Mouse (Mus musculus) embryonic facial prominence, embryonic 14.5 days (tissue): Measurements from ENCODE around the gene Miip. TPM values are rescaled to one million over a fixed set of nuclear protein-coding genes. Genes with fewer than 3 reads are reported as not detected.

Source experiments
- ATAC-seq: fragments of 200-750 bp; cut with Nextera tagmentation; 2 replicates; pipeline ENCODE4 v1.8.0; 2017; ENCODE audit warnings: low read depth, moderate number of reproducible peaks, moderate TSS enrichment
- DNase-seq: peaks from one replicate; pipeline ENCODE4 v3.0.0-alpha.2; 2015; ENCODE audit warnings: low spot score
- H3K27ac ChIP-seq: fragments of 300-500 bp; sonication (generic); replicated peaks from 2 replicates; pipeline ENCODE4 v1.5.1; 2014; ENCODE audit warnings: low read depth, mild to moderate bottlenecking, low read length, moderate library complexity
- H3K27me3 ChIP-seq: fragments of 300-500 bp; sonication (generic); replicated peaks from 2 replicates; pipeline ENCODE4 v1.6.1; 2014; ENCODE audit warnings: low read length; ENCODE audit not compliant: control insufficient read depth, insufficient read depth
- H3K36me3 ChIP-seq: fragments of 300-500 bp; sonication (generic); 2 replicates; pipeline ENCODE4 v1.6.1; 2014; ENCODE audit warnings: low read length, mixed read lengths; ENCODE audit not compliant: control insufficient read depth, insufficient read depth
- H3K4me1 ChIP-seq: fragments of 300-500 bp; sonication (generic); 2 replicates; pipeline ENCODE4 v1.6.1; 2014; ENCODE audit warnings: antibody characterized with exemption, low read length; ENCODE audit not compliant: control insufficient read depth, insufficient read depth
- H3K4me2 ChIP-seq: fragments of 300-500 bp; sonication (generic); 2 replicates; pipeline ENCODE4 v1.6.1; 2014; ENCODE audit warnings: low read depth, mild to moderate bottlenecking, low read length, moderate library complexity, mixed read lengths
- H3K4me3 ChIP-seq: fragments of 300-500 bp; sonication (generic); 2 replicates; pipeline ENCODE4 v1.5.1; 2014; ENCODE audit warnings: low read depth, mild to moderate bottlenecking, low read length
- H3K9ac ChIP-seq: fragments of 300-500 bp; sonication (generic); 2 replicates; pipeline ENCODE4 v1.6.1; 2014; ENCODE audit warnings: low read depth, mild to moderate bottlenecking, low read length, moderate library complexity, mixed read lengths
- H3K9me3 ChIP-seq: fragments of 300-500 bp; sonication (generic); 2 replicates; pipeline ENCODE4 v1.6.1; 2016; ENCODE audit warnings: low read length; ENCODE audit not compliant: control insufficient read depth
- WGBS: fragments of 180-500 bp; shearing (Covaris S2); extraction: QIAGEN DNeasy Blood & Tissue Kit; methylation state at CpG from one replicate; pipeline ENCODE4 v1.1.7; 2014; 5-methylcytosine and 5-hydroxymethylcytosine counted together
- polyA plus RNA-seq: library from polyadenylated mRNA; unstranded; fragments of >200 nt; fragmentation: Nextera tagmentation; extraction: Ambion mirVana; gene quantifications from 2 replicates; pipeline ENCODE4 v1.2.1, GENCODE M21; 2014

Gene Miip
- 23.9 and 25.6 TPM in 2 replicates for polyA plus RNA-seq

GRCm38 (mm10) chr4:147868450-147869031 lies at the start of gene Miip, which contains the start of gene Fv1:
Gene Miip, minus strand, starts transcription at chr4:147868816.
Gene Fv1, plus strand, starts transcription at chr4:147868979.
- peaks cover 13% of the 10 kb centered on the region; the same call in 1 of the 2 replicates for H3K4me1 ChIP-seq
- peak; percentile 99 for DNase-seq
- no peaks in the 10 kb centered on the region for H3K27me3 ChIP-seq
- H3K9me3 ChIP-seq: no peaks in the 10 kb centered on the region
- H3K9ac ChIP-seq: peak within 1 kb of the TSS; percentile 83
- H3K27ac ChIP-seq: peak within 1 kb of the TSS; percentile 86
- WGBS: under 1% methylated on average over 30 of the region's 30 CpGs
- ATAC-seq: peak; percentile 98
- peak within 1 kb of the TSS; percentile 89 for H3K4me3 ChIP-seq
- peak within 1 kb of the TSS; percentile 86 for H3K4me2 ChIP-seq
- peaks cover 33% of the 10 kb centered on the region for H3K36me3 ChIP-seq

GRCm38 (mm10) chr4:147909486-147909885 lies 40.9 kb upstream of the Miip start:
- WGBS: 82% methylated on average over 5 of the region's 5 CpGs
- Histone ChIP-seq H3K4me1 (peaks cover 3% of the 10 kb centered on the region; the same call in 1 of the 2 replicates), H3K36me3 (peaks cover 36% of the 10 kb centered on the region), H3K4me3 (no peak overlapping the region), H3K4me2 (no peak overlapping the region), H3K9me3 (no peaks in the 10 kb centered on the region), H3K27ac (no peak overlapping the region), H3K9ac (no peak overlapping the region), H3K27me3 (no peaks in the 10 kb centered on the region)
- no peak for ATAC-seq
- DNase-seq: no peak

- Histone ChIP-seq H3K9ac (no peak overlapping the region), H3K9me3 (no peaks in the 10 kb centered on the region), H3K4me3 (no peak overlapping the region), H3K4me2 (no peak overlapping the region), H3K27me3 (no peaks in the 10 kb centered on the region), H3K36me3 (peaks cover 29% of the 10 kb centered on the region), H3K27ac (no peak overlapping the region), H3K4me1 (peaks cover 11% of the 10 kb centered on the region)
- DNase-seq (peak; percentile 7), ATAC-seq (no peak)
- 72% methylated on average over 5 of the region's 5 CpGs for WGBS
These were observed 37.6 kb upstream of the Miip start for GRCm38 (mm10) chr4:147906230-147906629.

GRCm38 (mm10) chr4:147905090-147905659 lies 36.6 kb upstream of the Miip start:
- H3K9me3 ChIP-seq: no peaks in the 10 kb centered on the region
- H3K27ac ChIP-seq: no peak overlapping the region
- H3K4me2 ChIP-seq: peak overlapping the region; percentile 68
- no peak for DNase-seq
- no peak; the same call in 1 of the 2 replicates for ATAC-seq
- H3K36me3 ChIP-seq: peaks cover 25% of the 10 kb centered on the region
- H3K27me3 ChIP-seq: no peaks in the 10 kb centered on the region
- peak overlapping the region; percentile 81 for H3K4me3 ChIP-seq
- H3K9ac ChIP-seq: peak overlapping the region; percentile 91
- H3K4me1 ChIP-seq: peaks cover 11% of the 10 kb centered on the region
- under 1% methylated on average over 8 of the region's 8 CpGs for WGBS

- peak within 1 kb of the TSS; percentile 91 for H3K9ac ChIP-seq
- H3K4me1 ChIP-seq: peaks cover 11% of the 10 kb centered on the region
- peak within 1 kb of the TSS; percentile 81 for H3K4me3 ChIP-seq
- ATAC-seq (peak; percentile 93), DNase-seq (peak; percentile 95)
- H3K27ac ChIP-seq: peak within 1 kb of the TSS; percentile 85
- WGBS: 0% methylated on average over 34 of the region's 59 CpGs
- no peaks in the 10 kb centered on the region for H3K27me3 ChIP-seq
- no peaks in the 10 kb centered on the region for H3K9me3 ChIP-seq
- peak within 1 kb of the TSS; percentile 71 for H3K4me2 ChIP-seq
- H3K36me3 ChIP-seq: peaks cover 27% of the 10 kb centered on the region
These were observed 35.9 kb upstream of the Miip start, which contains the start of gene Mfn2 for GRCm38 (mm10) chr4:147904313-147905089. Gene Mfn2, minus strand, starts transcription at chr4:147904704.

- ATAC-seq: no peak
- Histone ChIP-seq H3K4me2 (peak overlapping the region; percentile 71), H3K4me3 (peak overlapping the region; percentile 81), H3K9ac (peak overlapping the region; percentile 91), H3K4me1 (peaks cover 11% of the 10 kb centered on the region), H3K36me3 (peaks cover 36% of the 10 kb centered on the region), H3K27me3 (no peaks in the 10 kb centered on the region), H3K9me3 (no peaks in the 10 kb centered on the region), H3K27ac (no peak overlapping the region)
- no peak for DNase-seq
- 83% methylated on average over 3 of the region's 3 CpGs for WGBS
These were observed 35.0 kb upstream of the Miip start for GRCm38 (mm10) chr4:147903601-147904000.

- Histone ChIP-seq H3K27ac (no peak overlapping the region), H3K4me1 (peaks cover 11% of the 10 kb centered on the region), H3K4me3 (0 out of 2 replicates have a peak overlapping the region, but pooled peaks have one; percentile 81), H3K36me3 (peaks cover 42% of the 10 kb centered on the region), H3K27me3 (no peaks in the 10 kb centered on the region), H3K9me3 (no peaks in the 10 kb centered on the region), H3K4me2 (no peak overlapping the region), H3K9ac (no peak overlapping the region)
- ATAC-seq: no peak
- WGBS: 90% methylated on average over 12 of the region's 12 CpGs
- DNase-seq: no peak
These were observed 34.4 kb upstream of the Miip start for GRCm38 (mm10) chr4:147902906-147903500.

- no peak overlapping the region for H3K4me3 ChIP-seq
- H3K27ac ChIP-seq: no peak overlapping the region
- peaks cover 11% of the 10 kb centered on the region for H3K4me1 ChIP-seq
- no peak overlapping the region for H3K4me2 ChIP-seq
- ATAC-seq (no peak), DNase-seq (no peak)
- H3K27me3 ChIP-seq: no peaks in the 10 kb centered on the region
- 87% methylated on average over 6 of the region's 7 CpGs for WGBS
- peaks cover 68% of the 10 kb centered on the region for H3K36me3 ChIP-seq
- no peaks in the 10 kb centered on the region for H3K9me3 ChIP-seq
- no peak overlapping the region for H3K9ac ChIP-seq
These were observed 31.8 kb upstream of the Miip start for GRCm38 (mm10) chr4:147900452-147900851.
